Mouse (Mus musculus) spleen, adult 2 months (tissue): Measurements from ENCODE around the gene Srrd.
A peak's percentile ranks its signal among the peaks of the same experiment; 100 is the strongest.

ENCODE experiments used
- CTCF ChIP-seq: fragments of 200-500 bp; IDR thresholded peaks from 2 replicates; pipeline ENCODE4 v1.5.1; 2011; ENCODE audit warnings: mild to moderate bottlenecking, inconsistent platforms; ENCODE audit not compliant: insufficient read depth, insufficient read length, insufficient replicate concordance; ENCODE audit errors: extremely low read depth
- POLR2A ChIP-seq: fragments of 200-500 bp; IDR thresholded peaks from 2 replicates; pipeline ENCODE4 v1.6.1; 2011; ENCODE audit warnings: low read depth, low read length, inconsistent platforms

- TF ChIP-seq CTCF (no peak), POLR2A (peak; percentile 16; the same call in 1 of the 2 replicates)
Observed at GRCm38 (mm10) chr5:112324637-112325545, 17.9 kb downstream of the Srrd start.
